Mouse (Mus musculus) MEL (cell line): ENCODE measurements around the gene Med13l. TPM values are rescaled to one million over a fixed set of nuclear protein-coding genes. Genes with fewer than 3 reads are reported as not detected.

Experiments used
- DNase-seq: peaks from one replicate; pipeline ENCODE4 v3.0.0; 2011; ENCODE audit warnings: low read depth, low spot score
- H3K27ac ChIP-seq: 2 replicates; pipeline ENCODE4 v1.5.1; 2012; ENCODE audit warnings: low read depth, mild to moderate bottlenecking, control low read depth, low read length, moderate library complexity; ENCODE audit not compliant: control insufficient read depth
- H3K27me3 ChIP-seq, 2 experiments: fragments of 150-350 bp in 1 of 2; sonication (generic) in 1 of 2; 2 replicates each; pipeline ENCODE4 v1.6.1; 2012; ENCODE audit warnings: low read length in 2 of 2, mild to moderate bottlenecking in 2 of 2, improper control_type of control experiment in 1 of 2, moderate library complexity in 1 of 2; ENCODE audit not compliant: insufficient read depth in 2 of 2, control insufficient read depth in 1 of 2
- H3K36me3 ChIP-seq, 2 experiments: 2 replicates each; pipeline ENCODE4 v1.6.1; 2012 to 2014; ENCODE audit warnings: low read length in 2 of 2, improper control_type of control experiment in 1 of 2, inconsistent platforms in 1 of 2, mild to moderate bottlenecking in 1 of 2; ENCODE audit not compliant: insufficient read depth in 2 of 2, control insufficient read depth in 1 of 2
- H3K4me1 ChIP-seq, 2 experiments: fragments of 150-350 bp in 1 of 2; sonication (generic) in 1 of 2; 2 replicates each; pipeline ENCODE4 v1.6.1; 2012; ENCODE audit warnings: low read length in 2 of 2, improper control_type of control experiment in 1 of 2, mild to moderate bottlenecking in 1 of 2; ENCODE audit not compliant: insufficient read depth in 2 of 2, control insufficient read depth in 1 of 2
- H3K4me3 ChIP-seq, 2 experiments: fragments of 150-350 bp in 1 of 2; sonication (generic) in 1 of 2; 2 replicates each; pipeline ENCODE4 v1.5.1; 2012; ENCODE audit warnings: low read depth in 2 of 2, low read length in 2 of 2, mild to moderate bottlenecking in 2 of 2, moderate library complexity in 2 of 2, control low read depth in 1 of 2, improper control_type of control experiment in 1 of 2; ENCODE audit not compliant: control insufficient read depth in 1 of 2, insufficient read depth in 1 of 2
- H3K79me2 ChIP-seq: 2 replicates; pipeline ENCODE4 v1.6.1; 2012; ENCODE audit warnings: mild to moderate bottlenecking, low read length, moderate library complexity; ENCODE audit not compliant: control insufficient read depth, poor library complexity, insufficient read depth
- H3K9ac ChIP-seq: 2 replicates; pipeline ENCODE4 v1.6.1; 2012; ENCODE audit warnings: low read depth, mild to moderate bottlenecking, control low read depth, low read length, moderate library complexity; ENCODE audit not compliant: control insufficient read depth, poor library complexity, severe bottlenecking
- H3K9me3 ChIP-seq: fragments of 150-350 bp; sonication (generic); replicated peaks from 2 replicates; pipeline ENCODE4 v1.6.1; 2012; ENCODE audit warnings: mild to moderate bottlenecking, low read length, improper control_type of control experiment, moderate library complexity; ENCODE audit not compliant: insufficient read depth
- BHLHE40 ChIP-seq: IDR thresholded peaks from 2 replicates; pipeline ENCODE4 v1.6.1; 2012; ENCODE audit warnings: low read depth, mild to moderate bottlenecking, inconsistent platforms, low read length, improper control_type of control experiment, borderline replicate concordance
- CHD1 ChIP-seq: IDR thresholded peaks from 2 replicates; pipeline ENCODE4 v1.6.1; 2012; ENCODE audit warnings: low read depth, mild to moderate bottlenecking, inconsistent platforms, low read length, improper control_type of control experiment
- CTCF ChIP-seq, 3 experiments: IDR thresholded peaks in 2 of 3; conservative IDR thresholded peaks in 1 of 3; 2 replicates each; pipeline ENCODE4 v1.5.1; 2011 to 2012; ENCODE audit warnings: low read length in 3 of 3, low read depth in 2 of 3, mild to moderate bottlenecking in 2 of 3, improper control_type of control experiment in 1 of 3, inconsistent platforms in 1 of 3, mixed read lengths in 1 of 3, moderate library complexity in 1 of 3; ENCODE audit not compliant: control insufficient read depth in 1 of 3, insufficient read depth in 1 of 3, poor library complexity in 1 of 3, severe bottlenecking in 1 of 3
- E2F4 ChIP-seq: IDR thresholded peaks from 2 replicates; pipeline ENCODE4 v1.6.1; 2011; ENCODE audit warnings: low read depth, low read length, improper control_type of control experiment, borderline replicate concordance
- EP300 ChIP-seq, 2 experiments: IDR thresholded peaks; 2 replicates each; pipeline ENCODE4 v1.6.1; 2011; ENCODE audit warnings: improper control_type of control experiment in 2 of 2, low read length in 2 of 2, low read depth in 1 of 2, mild to moderate bottlenecking in 1 of 2
- ETS1 ChIP-seq: IDR thresholded peaks from 2 replicates; pipeline ENCODE4 v1.6.1; 2012; ENCODE audit warnings: low read depth, mild to moderate bottlenecking, inconsistent platforms, low read length, improper control_type of control experiment, moderate library complexity
- GABPA ChIP-seq: IDR thresholded peaks from 2 replicates; pipeline ENCODE4 v1.6.1; 2012; ENCODE audit warnings: low read depth, mild to moderate bottlenecking, inconsistent platforms, low read length, improper control_type of control experiment, moderate library complexity
- MAFK ChIP-seq: IDR thresholded peaks from 2 replicates; pipeline ENCODE4 v1.6.1; 2011; ENCODE audit warnings: low read depth, mild to moderate bottlenecking, low read length, improper control_type of control experiment, borderline replicate concordance
- MAX ChIP-seq: IDR thresholded peaks from 2 replicates; pipeline ENCODE4 v1.6.1; 2011; ENCODE audit warnings: low read length, improper control_type of control experiment
- MEF2A ChIP-seq: IDR thresholded peaks from 2 replicates; pipeline ENCODE4 v1.6.1; 2014; ENCODE audit warnings: low read depth, mild to moderate bottlenecking, inconsistent platforms, low read length, improper control_type of control experiment; ENCODE audit not compliant: poor library complexity, insufficient replicate concordance, severe bottlenecking; ENCODE audit errors: extremely low read depth
- MXI1 ChIP-seq: IDR thresholded peaks from 2 replicates; pipeline ENCODE4 v1.6.1; 2011; ENCODE audit warnings: mild to moderate bottlenecking, low read depth, low read length, improper control_type of control experiment
- MYB ChIP-seq: IDR thresholded peaks from 2 replicates; pipeline ENCODE4 v1.6.1; 2011; ENCODE audit warnings: mild to moderate bottlenecking, low read depth, low read length, improper control_type of control experiment
- MYC ChIP-seq: IDR thresholded peaks from 2 replicates; pipeline ENCODE4 v1.6.1; 2011; ENCODE audit warnings: low read depth, mild to moderate bottlenecking, low read length, improper control_type of control experiment, moderate library complexity
- NELFE ChIP-seq: IDR thresholded peaks from 2 replicates; pipeline ENCODE4 v1.6.1; 2011; ENCODE audit warnings: low read depth, low read length, improper control_type of control experiment
- POLR2A ChIP-seq, 2 experiments: IDR thresholded peaks; 2 replicates each; pipeline ENCODE4 v1.6.1; 2011 to 2012; ENCODE audit warnings: low read length in 2 of 2, mild to moderate bottlenecking in 2 of 2, control low read depth in 1 of 2, improper control_type of control experiment in 1 of 2, low read depth in 1 of 2, moderate library complexity in 1 of 2; ENCODE audit not compliant: control insufficient read depth in 1 of 2, insufficient read depth in 1 of 2, poor library complexity in 1 of 2
- POLR2AphosphoS5 ChIP-seq: IDR thresholded peaks from 2 replicates; pipeline ENCODE4 v1.6.1; 2012; ENCODE audit warnings: low read depth, borderline replicate concordance, mild to moderate bottlenecking, inconsistent platforms, low read length, moderate library complexity, mixed read lengths
- SMC3 ChIP-seq: IDR thresholded peaks from 2 replicates; pipeline ENCODE4 v1.6.1; 2011; ENCODE audit warnings: low read depth, low read length, improper control_type of control experiment
- TAL1 ChIP-seq: IDR thresholded peaks from 2 replicates; pipeline ENCODE4 v1.6.1; 2012; ENCODE audit warnings: mild to moderate bottlenecking, inconsistent platforms, low read length, moderate library complexity, mixed read lengths
- TBP ChIP-seq: IDR thresholded peaks from 2 replicates; pipeline ENCODE4 v1.8.0; 2011; ENCODE audit warnings: low read depth, low read length, improper control_type of control experiment
- TCF12 ChIP-seq: IDR thresholded peaks from 2 replicates; pipeline ENCODE4 v1.6.1; 2014; ENCODE audit warnings: low read depth, mild to moderate bottlenecking, inconsistent platforms, low read length, improper control_type of control experiment, moderate library complexity
- ZC3H11A ChIP-seq: IDR thresholded peaks from 2 replicates; pipeline ENCODE4 v1.6.1; 2012; ENCODE audit warnings: low read depth, mild to moderate bottlenecking, inconsistent platforms, low read length, improper control_type of control experiment
- ZKSCAN1 ChIP-seq: IDR thresholded peaks from 2 replicates; pipeline ENCODE4 v1.6.1; 2012; ENCODE audit warnings: low read depth, mild to moderate bottlenecking, inconsistent platforms, low read length, improper control_type of control experiment, moderate library complexity
- ZNF384 ChIP-seq: IDR thresholded peaks from 2 replicates; pipeline ENCODE4 v1.6.1; 2012; ENCODE audit warnings: low read depth, mild to moderate bottlenecking, inconsistent platforms, low read length, improper control_type of control experiment
- polyA plus RNA-seq, 2 experiments: library from polyadenylated mRNA; stranded (reverse) in 1 of 2; unstranded in 1 of 2; fragments of >175 nt in 1 of 2; fragments of >200 nt in 1 of 2; gene quantifications; 2 replicates each; pipeline versions ENCODE4 v1.2.1 to v1.2.4; 2012; ENCODE audit warnings: low replicate concordance in 2 of 2, low read depth in 1 of 2; ENCODE audit not compliant: insufficient read length in 2 of 2, insufficient read depth in 1 of 2, missing spikeins in 1 of 2
- total RNA-seq: library from RNA; depleted of rRNA; stranded (reverse); fragments of 300-350 nt; gene quantifications from 2 replicates; pipeline ENCODE4 v1.2.3, GENCODE M21; 2012

Med13l gene
- total and polyA plus RNA-seq, 3 experiments = 13.4 to 16.1 TPM; not detected in 1

- H3K27me3 ChIP-seq = no peaks in the 10 kb centered on the region
- no peak overlapping the region for H3K9ac ChIP-seq
- no peak for DNase-seq
- TF ChIP-seq ZKSCAN1 (no peak), TCF12 (no peak), TAL1 (no peak), CTCF (IDR thresholded peaks at IDR 0.05 in 2 of 3, conservative IDR thresholded peaks at IDR 0.05 in 1 of 3; ENCODE audit: control insufficient read depth in 1 of 3, insufficient read depth in 1 of 3, low read depth in 2 of 3, low read length in 3 of 3, poor library complexity in 1 of 3, severe bottlenecking in 1 of 3) (no peak), ZC3H11A (no peak), POLR2A (IDR thresholded peaks at IDR 0.05; ENCODE audit: control insufficient read depth in 1 of 2, insufficient read depth in 1 of 2, low read depth in 1 of 2, low read length in 2 of 2, poor library complexity in 1 of 2) (no peak), ZNF384 (no peak), EP300 (IDR thresholded peaks at IDR 0.05; ENCODE audit: low read depth in 1 of 2, low read length in 2 of 2) (no peak)
- no peaks in the 10 kb centered on the region for H3K79me2 ChIP-seq
- H3K4me1 ChIP-seq = no peaks in the 10 kb centered on the region
- no peak overlapping the region for H3K4me3 ChIP-seq
- no peaks in the 10 kb centered on the region for H3K9me3 ChIP-seq
- no peaks in the 10 kb centered on the region; a peak in 1 of 4 replicates for H3K36me3 ChIP-seq
- no peak overlapping the region for H3K27ac ChIP-seq
Observed at GRCm38 (mm10) chr5:118691710-118692040, 131.2 kb downstream of the Med13l start.

GRCm38 (mm10) chr5:118693996-118694395 is 133.5 kb downstream of the Med13l start:
- Histone ChIP-seq H3K27me3 (no peaks in the 10 kb centered on the region), H3K9ac (no peak overlapping the region), H3K9me3 (no peaks in the 10 kb centered on the region), H3K4me3 (no peak overlapping the region), H3K79me2 (no peaks in the 10 kb centered on the region), H3K36me3 (no peaks in the 10 kb centered on the region; a peak in 1 of 4 replicates), H3K27ac (no peak overlapping the region), H3K4me1 (no peaks in the 10 kb centered on the region)
- TF ChIP-seq MXI1 = no peak
- no peak for TF ChIP-seq BHLHE40
- TF ChIP-seq ZC3H11A = no peak
- no peak for TF ChIP-seq TBP
- no peak for TF ChIP-seq MAX
- TF ChIP-seq SMC3 = no peak
- no peak for TF ChIP-seq ZNF384
- no peak for TF ChIP-seq MYB
- no peak for TF ChIP-seq TAL1
- no peak for TF ChIP-seq NELFE
- TF ChIP-seq CHD1 = no peak
- no peak for TF ChIP-seq CTCF (IDR thresholded peaks at IDR 0.05 in 2 of 3, conservative IDR thresholded peaks at IDR 0.05 in 1 of 3; ENCODE audit: control insufficient read depth in 1 of 3, insufficient read depth in 1 of 3, low read depth in 2 of 3, low read length in 3 of 3, poor library complexity in 1 of 3, severe bottlenecking in 1 of 3)
- DNase-seq = no peak

- Histone ChIP-seq H3K79me2 (no peaks in the 10 kb centered on the region), H3K4me3 (no peak overlapping the region), H3K9ac (no peak overlapping the region), H3K27ac (no peak overlapping the region), H3K4me1 (no peaks in the 10 kb centered on the region), H3K36me3 (no peaks in the 10 kb centered on the region), H3K9me3 (no peaks in the 10 kb centered on the region), H3K27me3 (no peaks in the 10 kb centered on the region)
- DNase-seq = no peak
- TF ChIP-seq E2F4 (no peak), ZC3H11A (no peak), GABPA (no peak), TCF12 (no peak), MEF2A (no peak), MYC (no peak), CHD1 (no peak), SMC3 (no peak), MYB (no peak), ETS1 (no peak), POLR2AphosphoS5 (no peak), MAFK (no peak), BHLHE40 (no peak)
Observed at GRCm38 (mm10) chr5:118697073-118697472, 136.6 kb downstream of the Med13l start.
